Mouse (Mus musculus) lung, adult 2 months (tissue): ENCODE data around the gene Prrt1.

Experiments used
- CTCF ChIP-seq: fragments of 200-500 bp; IDR thresholded peaks from 2 replicates; pipeline ENCODE4 v1.5.1; 2011; ENCODE audit warnings: mild to moderate bottlenecking, low read length, control low read depth; ENCODE audit not compliant: insufficient read depth
- POLR2A ChIP-seq: fragments of 200-500 bp; IDR thresholded peaks from 2 replicates; pipeline ENCODE4 v1.6.1; 2011; ENCODE audit warnings: low read depth, mild to moderate bottlenecking, control low read depth, low read length, borderline replicate concordance; ENCODE audit errors: extremely low read depth

DNA sequence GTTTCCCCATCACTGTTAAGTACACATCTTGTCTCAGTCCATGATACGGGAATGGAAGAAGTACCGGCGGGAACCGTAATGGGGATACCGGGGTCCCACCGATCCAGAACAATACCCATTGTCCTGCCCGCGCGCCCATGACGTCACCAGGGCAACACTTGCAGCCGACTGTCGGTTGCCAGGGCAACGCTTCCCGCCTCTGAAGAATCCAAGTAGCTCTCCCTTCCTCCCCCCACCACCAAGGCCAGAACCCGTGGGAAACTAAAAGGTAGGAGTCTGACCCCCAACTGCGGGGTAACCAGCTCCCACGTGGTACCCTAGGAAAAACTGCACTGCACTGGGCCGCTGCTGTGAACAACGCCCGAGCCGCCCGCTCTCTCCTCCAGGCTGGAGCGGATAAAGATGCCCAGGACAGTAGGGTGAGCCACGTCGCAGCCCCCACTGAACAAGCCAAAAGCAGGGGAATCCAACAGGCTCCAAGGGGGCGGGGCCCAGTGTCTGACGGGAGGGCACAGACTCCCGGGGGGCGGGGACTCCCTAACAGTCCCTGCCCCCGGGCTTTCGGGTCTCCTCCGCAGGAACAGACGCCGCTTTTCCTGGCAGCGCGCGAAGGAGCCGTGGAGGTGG is 42.4 kb upstream of the Prrt1 start:
- TF ChIP-seq CTCF (no peak), POLR2A (no peak)
